Mouse (Mus musculus) hindbrain, embryonic 14.5 days (tissue): Measurements from ENCODE around the gene Btbd35f22. TPM values are rescaled to one million over a fixed set of nuclear protein-coding genes. Genes with fewer than 3 reads are reported as not detected.
"Not testable (repeated sequence)": the region's sequence is repeated elsewhere in the genome, so short reads cannot be mapped to it uniquely, and the experiment has no call there.

Experiments used
- ATAC-seq: fragments of 200-750 bp; cut with Nextera tagmentation; 2 replicates; pipeline ENCODE4 v1.8.0; 2017; ENCODE audit warnings: moderate number of reproducible peaks, mild to moderate bottlenecking, moderate TSS enrichment, moderate library complexity; ENCODE audit not compliant: low FRiP score
- DNase-seq: peaks from one replicate; pipeline ENCODE4 v3.0.0-alpha.2; 2015; ENCODE audit warnings: low spot score
- H3K27ac ChIP-seq: fragments of 300-500 bp; sonication (generic); 2 replicates; pipeline ENCODE4 v1.5.1; 2014; ENCODE audit warnings: mild to moderate bottlenecking, moderate library complexity
- H3K27me3 ChIP-seq: fragments of 300-500 bp; sonication (generic); 2 replicates; pipeline ENCODE4 v1.6.1; 2014; ENCODE audit warnings: mild to moderate bottlenecking, low read length, mixed read lengths; ENCODE audit not compliant: control insufficient read depth, insufficient read depth
- H3K36me3 ChIP-seq: fragments of 300-500 bp; sonication (generic); replicated peaks from 2 replicates; pipeline ENCODE4 v1.6.1; 2014; ENCODE audit not compliant: control insufficient read depth, insufficient read depth
- H3K4me1 ChIP-seq: fragments of 300-500 bp; sonication (generic); replicated peaks from 2 replicates; pipeline ENCODE4 v1.6.1; 2014; ENCODE audit warnings: antibody characterized with exemption, low read length, mixed read lengths; ENCODE audit not compliant: control insufficient read depth, insufficient read depth
- H3K4me2 ChIP-seq: fragments of 300-500 bp; sonication (generic); replicated peaks from 2 replicates; pipeline ENCODE4 v1.6.1; 2014; ENCODE audit warnings: mild to moderate bottlenecking, moderate library complexity
- H3K4me3 ChIP-seq: fragments of 300-500 bp; sonication (generic); replicated peaks from 2 replicates; pipeline ENCODE4 v1.5.1; 2014; ENCODE audit warnings: mild to moderate bottlenecking, low read length
- H3K9ac ChIP-seq: fragments of 300-500 bp; sonication (generic); 2 replicates; pipeline ENCODE4 v1.6.1; 2014
- H3K9me3 ChIP-seq: fragments of 300-500 bp; sonication (generic); 2 replicates; pipeline ENCODE4 v1.6.1; 2016; ENCODE audit warnings: low read length; ENCODE audit not compliant: control insufficient read depth
- WGBS: fragments of 180-500 bp; shearing (Covaris S2); extraction: QIAGEN DNeasy Blood & Tissue Kit; methylation state at CpG from one replicate; pipeline ENCODE4 v1.1.7; 2014; 5-methylcytosine and 5-hydroxymethylcytosine counted together
- polyA plus RNA-seq: library from polyadenylated mRNA; unstranded; fragments of >200 nt; fragmentation: Nextera tagmentation; extraction: Ambion mirVana; gene quantifications from 2 replicates; pipeline ENCODE4 v1.2.1, GENCODE M21; 2014

The Btbd35f22 gene
- polyA plus RNA-seq, result not detected in 2 replicates

DNA sequence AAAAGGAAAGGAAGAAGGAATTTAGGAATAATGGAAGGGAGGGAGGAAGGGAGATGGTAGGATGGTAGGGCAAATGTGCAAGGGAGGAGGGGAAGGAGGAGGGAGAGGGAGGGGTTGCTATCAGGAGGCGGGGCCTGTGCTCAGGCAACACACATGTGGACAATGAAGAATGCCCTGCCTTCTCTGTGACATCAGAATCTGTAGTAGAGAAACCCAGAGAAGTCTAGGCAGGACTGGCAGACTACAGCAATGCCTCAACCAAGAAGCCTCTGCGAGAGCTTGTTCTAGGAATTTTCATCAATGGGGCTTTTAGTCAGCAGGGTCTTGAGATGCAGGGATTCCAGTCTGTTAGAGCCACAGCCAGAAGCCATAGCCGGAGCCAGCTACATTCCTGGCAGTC is at the start of gene Btbd35f22:
Btbd35f22 (plus strand) TSS at position 301 of the 400 bp plus-strand sequence.
- H3K4me1 ChIP-seq, H3K9me3 ChIP-seq, H3K27ac ChIP-seq, DNase-seq, H3K4me3 ChIP-seq, H3K36me3 ChIP-seq, ATAC-seq, H3K9ac ChIP-seq, H3K4me2 ChIP-seq, H3K27me3 ChIP-seq: not testable (repeated sequence)
- no CpG with 5 or more reads among the region's 3 CpGs for WGBS

Other genes starting within 250 kb of the Btbd35f22 start
- gene Gm21637, start 85.8 kb upstream of the Btbd35f22 start, polyA plus RNA-seq, result not detected in 2 replicates
- gene Btbd35f2, start 230.6 kb downstream of the Btbd35f22 start, polyA plus RNA-seq, result not detected in 2 replicates